Mouse (Mus musculus) layer of hippocampus, adult 2 months (tissue): Measurements from ENCODE around the gene Ssu2. TPM values are rescaled to one million over a fixed set of nuclear protein-coding genes. Genes with fewer than 3 reads are reported as not detected.
A peak's percentile ranks its signal among the peaks of the same experiment; 100 is the strongest.

ENCODE experiments used
- DNase-seq, 2 experiments: peaks; one replicate each; pipeline ENCODE4 v3.0.0; 2022; ENCODE audit warnings: low spot score in 2 of 2
- H3K27ac ChIP-seq: fragments of 200-600 bp; 2 replicates; pipeline ENCODE4 v1.8.1; 2022
- H3K4me3 ChIP-seq: fragments of 200-600 bp; 2 replicates; pipeline ENCODE4 v1.8.1; 2022; ENCODE audit warnings: mild to moderate bottlenecking
- CTCF ChIP-seq: fragments of 200-600 bp; conservative IDR thresholded peaks from 2 replicates; pipeline ENCODE4 v1.8.1; 2022; ENCODE audit warnings: antibody characterized with exemption, mild to moderate bottlenecking, moderate library complexity
- long read RNA-seq, 2 experiments: library from polyadenylated mRNA; stranded (forward); transcript quantifications; one replicate each; pipeline ENCODE4 v2.0.0; 2021; ENCODE audit warnings: borderline mapping rate in 2 of 2
- total RNA-seq, 2 experiments: library from RNA; stranded (reverse); gene quantifications; 2 replicates each; pipeline ENCODE4 v1.2.3; 2021

Ssu2 gene
- under 1 TPM; 0.32 to 0.44 TPM for total RNA-seq
- long read RNA-seq, experiment 1, partial matches to known transcripts, result 0 of 1 reads
- long read RNA-seq, experiment 1, other reads (novel, unspliced or antisense), result 1 of 1 reads
- long read RNA-seq, experiment 2, result 0 reads

DNA sequence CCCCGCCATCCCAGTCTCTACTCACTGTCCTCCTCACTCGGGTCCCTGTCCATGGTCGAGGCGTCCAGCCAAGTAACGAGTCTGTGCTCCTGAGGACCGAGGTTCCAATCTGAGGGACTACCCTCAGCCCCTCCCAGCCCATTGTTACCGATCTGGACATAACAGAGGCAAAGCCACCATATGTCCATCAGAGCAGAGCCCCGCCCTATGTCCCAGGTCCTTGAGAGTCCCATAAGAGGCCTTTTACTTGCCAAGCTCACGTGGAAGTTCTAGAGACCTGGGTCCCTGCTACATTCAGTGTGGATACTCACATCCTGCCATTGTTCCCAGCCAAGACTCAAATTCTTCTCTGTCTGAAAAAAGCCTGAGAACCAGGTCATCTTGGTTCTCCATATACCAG is at the start of gene Ssu2:
Ssu2 (minus strand) TSS at position 77 of the 400 bp plus-strand sequence.
- Histone ChIP-seq H3K27ac (peak within 1 kb of the TSS; percentile 60; the same call in 1 of the 2 replicates), H3K4me3 (no peak within 1 kb of the TSS)
- no peak for TF ChIP-seq CTCF
- DNase-seq, result no peak

GRCm38 (mm10) chr6:112426018-112426732 is 38.4 kb upstream of the Ssu2 start:
- DNase-seq, result peak in 1 of 2 experiments; percentile 8
- TF ChIP-seq CTCF, result no peak
- Histone ChIP-seq H3K4me3 (no peak overlapping the region), H3K27ac (no peak overlapping the region)

DNA sequence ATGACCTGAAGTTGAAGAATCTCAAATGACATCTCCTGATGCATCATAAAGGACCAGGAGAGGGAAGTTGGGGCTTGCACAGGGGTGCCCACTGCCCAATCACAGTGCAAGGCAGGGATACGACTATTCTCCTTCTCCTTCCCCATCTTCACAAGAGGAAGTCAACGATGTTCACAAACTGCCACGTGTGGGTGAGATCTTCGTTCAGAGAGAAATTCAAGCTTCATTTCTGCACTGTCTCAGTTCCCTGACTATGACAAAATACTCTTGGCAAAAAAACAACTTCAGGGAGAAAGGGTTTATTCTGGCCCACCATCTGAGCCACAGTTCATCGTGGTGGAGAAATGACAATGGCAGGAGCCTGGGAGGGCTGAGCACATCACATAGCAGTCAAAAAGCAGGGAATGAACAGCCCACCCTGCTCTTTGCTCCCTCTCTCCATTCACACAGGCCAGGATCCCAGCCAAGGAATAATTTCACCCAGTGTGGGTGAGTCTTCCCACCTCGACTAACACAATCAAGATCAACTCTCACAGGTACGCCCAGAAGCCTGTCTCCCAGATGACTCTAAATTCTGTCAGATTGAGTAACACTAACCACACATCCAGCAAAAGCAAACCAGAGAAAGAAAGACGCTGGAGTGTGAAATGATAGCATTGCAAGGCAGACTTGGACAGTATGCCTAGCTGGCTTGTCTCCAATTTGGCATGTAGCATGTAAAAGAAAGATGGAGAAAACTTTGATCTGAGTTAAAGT is 36.1 kb upstream of the Ssu2 start:
- DNase-seq, result peak in 1 of 2 experiments; percentile 6
- TF ChIP-seq CTCF, result no peak

GRCm38 (mm10) chr6:112420883-112421282 is 33.1 kb upstream of the Ssu2 start:
- no peak overlapping the region for H3K27ac ChIP-seq
- peak; percentile 54 for TF ChIP-seq CTCF
- H3K4me3 ChIP-seq, result no peak overlapping the region
- DNase-seq, result peak in 1 of 2 experiments; percentile 4

More for the DNA sequence above, 36.1 kb upstream of the Ssu2 start:
- H3K27ac ChIP-seq, result no peak overlapping the region
- no peak overlapping the region for H3K4me3 ChIP-seq

- TF ChIP-seq CTCF, result no peak
- peak overlapping the region; percentile 69 for H3K27ac ChIP-seq
- peak in 1 of 2 experiments; percentile 9 for DNase-seq
Observed at GRCm38 (mm10) chr6:112419333-112419732, 31.5 kb upstream of the Ssu2 start.

DNA sequence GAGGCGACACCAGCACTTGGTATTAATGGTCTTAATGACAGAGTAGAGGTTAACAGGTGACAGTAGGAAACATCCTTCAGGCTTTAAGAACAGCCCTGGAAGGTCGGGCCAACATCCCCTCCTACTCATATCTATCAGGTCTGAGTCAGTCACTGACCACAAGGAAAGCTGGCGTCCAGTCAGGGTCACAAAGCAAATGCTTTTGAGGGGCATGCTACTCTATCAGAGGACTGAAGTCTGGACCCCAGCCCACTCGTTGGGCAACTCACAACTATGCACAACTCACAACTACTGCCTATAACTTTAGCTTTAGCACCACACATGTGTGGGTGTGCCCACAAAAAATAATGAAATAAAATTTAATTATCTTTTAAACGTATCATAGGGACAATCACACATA is 16.3 kb upstream of the Ssu2 start:
- no peak overlapping the region for H3K4me3 ChIP-seq
- DNase-seq, result no peak
- no peak overlapping the region for H3K27ac ChIP-seq
- TF ChIP-seq CTCF, result no peak

More at GRCm38 (mm10) chr6:112419333-112419732, 31.5 kb upstream of the Ssu2 start:
- no peak overlapping the region for H3K4me3 ChIP-seq

DNA sequence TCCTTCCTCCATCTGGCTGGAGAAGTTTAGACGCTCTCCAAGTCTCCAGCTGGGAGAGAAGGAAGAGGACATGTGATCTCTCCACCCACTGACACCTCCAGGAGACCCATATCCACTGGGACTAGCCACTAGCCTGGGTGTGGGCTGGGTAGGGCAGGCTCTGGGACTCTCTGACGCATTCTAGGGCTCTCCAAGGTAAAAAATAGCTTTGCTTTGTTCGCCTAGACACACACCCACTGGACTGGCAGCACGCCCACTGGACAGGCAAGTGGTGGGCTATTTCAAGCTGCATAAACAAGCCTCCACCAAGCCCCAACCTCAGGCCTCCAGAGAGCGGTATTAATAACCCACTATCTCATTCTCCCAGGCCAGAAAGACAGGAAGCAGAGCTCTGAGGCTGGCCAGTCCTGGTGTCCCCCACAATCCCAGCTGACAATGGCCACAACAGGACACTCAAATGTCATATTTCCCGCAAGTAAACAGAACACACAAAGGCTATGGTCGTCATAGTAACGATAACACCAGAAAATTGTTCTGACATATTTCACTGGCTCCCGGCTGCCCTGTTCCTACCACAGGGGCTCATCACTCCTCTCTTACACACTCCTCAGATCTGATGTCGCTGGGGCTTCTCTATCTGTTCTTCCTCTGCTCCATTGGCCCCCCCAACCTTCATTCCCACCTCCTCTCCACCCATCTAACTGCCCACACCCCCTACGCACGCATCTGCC is 14.3 kb upstream of the Ssu2 start:
- Histone ChIP-seq H3K27ac (no peak overlapping the region), H3K4me3 (no peak overlapping the region)
- peak in 1 of 2 experiments; percentile 17 for DNase-seq
- no peak for TF ChIP-seq CTCF

GRCm38 (mm10) chr6:112397351-112397750 is 9.5 kb upstream of the Ssu2 start:
- TF ChIP-seq CTCF, result no peak
- no peak for DNase-seq
- H3K4me3 ChIP-seq, result no peak overlapping the region
- H3K27ac ChIP-seq, result no peak overlapping the region

- no peak for DNase-seq
- no peak for TF ChIP-seq CTCF
- H3K27ac ChIP-seq, result no peak overlapping the region
- H3K4me3 ChIP-seq, result no peak overlapping the region
Observed at GRCm38 (mm10) chr6:112396352-112396751, 8.5 kb upstream of the Ssu2 start.

DNA sequence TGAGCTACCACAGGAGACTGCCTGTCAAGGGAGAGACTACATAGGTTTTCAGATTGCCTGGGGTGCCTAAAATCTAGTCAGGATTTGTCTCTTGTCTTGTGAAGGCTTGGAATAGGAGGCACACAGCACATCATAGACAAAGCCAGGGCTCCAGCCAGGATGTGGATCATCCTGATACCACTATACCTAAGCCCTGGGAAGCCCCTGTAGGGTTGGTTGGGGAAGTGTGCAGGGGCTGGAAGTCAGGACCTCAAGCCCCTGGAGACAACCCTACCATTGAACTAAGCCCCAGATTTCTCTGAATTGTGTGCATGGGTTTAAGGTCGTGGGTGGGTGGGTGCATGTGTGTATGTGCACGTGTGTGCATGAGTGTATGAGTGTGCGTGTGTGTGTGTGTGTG is 562 bp upstream of the Ssu2 start:
- no peak overlapping the region for H3K27ac ChIP-seq
- TF ChIP-seq CTCF, result no peak
- no peak overlapping the region for H3K4me3 ChIP-seq
- DNase-seq, result no peak

GRCm38 (mm10) chr6:112386260-112386659 is 1.6 kb downstream of the Ssu2 start:
- TF ChIP-seq CTCF, result no peak
- peak in 1 of 2 experiments; percentile 44 for DNase-seq
- Histone ChIP-seq H3K4me3 (no peak overlapping the region), H3K27ac (peak overlapping the region; percentile 60; the same call in 1 of the 2 replicates)

DNA sequence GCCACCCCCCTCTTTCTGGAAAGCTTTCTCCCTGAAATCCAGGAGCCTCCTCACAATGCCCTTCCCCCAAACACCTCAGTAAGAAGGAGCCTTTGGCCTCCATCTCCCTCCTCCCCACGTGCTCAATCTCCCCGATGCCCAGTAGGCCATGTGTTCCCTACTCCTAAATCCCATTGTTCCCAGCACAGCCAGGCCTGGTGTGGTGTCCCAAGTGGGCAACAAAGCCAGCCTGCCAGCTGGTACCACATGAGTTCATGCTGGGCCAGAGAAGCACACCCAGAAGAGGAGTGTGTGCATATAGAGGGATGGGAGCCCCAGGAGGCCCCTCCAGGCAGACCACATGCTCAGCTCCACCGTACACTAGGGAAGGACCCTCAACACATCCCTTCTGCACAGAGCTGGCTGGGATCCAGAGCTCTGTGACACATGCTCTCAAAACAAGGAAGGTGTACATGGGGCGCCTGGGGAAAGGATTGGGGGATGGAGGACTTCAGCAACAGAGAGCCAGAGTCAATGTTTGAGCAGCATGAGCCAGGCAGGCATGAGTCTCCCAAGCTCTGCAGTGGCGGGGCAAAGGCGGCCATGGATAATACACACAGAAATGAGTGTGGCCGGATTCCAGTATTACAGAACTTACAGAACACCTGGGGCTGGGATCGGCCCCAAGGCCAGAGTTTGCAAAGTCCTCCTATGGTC is 4.7 kb downstream of the Ssu2 start:
- no peak for DNase-seq
- no peak overlapping the region for H3K4me3 ChIP-seq
- H3K27ac ChIP-seq, result no peak overlapping the region
- no peak for TF ChIP-seq CTCF
